Mouse (Mus musculus) natural killer cell, adult 2 months (primary cell): ENCODE measurements around the gene Otub1.

Source experiments
- DNase-seq, 2 experiments: peaks; one replicate each; pipeline ENCODE4 v3.0.0; 2022; ENCODE audit warnings: low spot score in 2 of 2

Gene Otub1

DNA sequence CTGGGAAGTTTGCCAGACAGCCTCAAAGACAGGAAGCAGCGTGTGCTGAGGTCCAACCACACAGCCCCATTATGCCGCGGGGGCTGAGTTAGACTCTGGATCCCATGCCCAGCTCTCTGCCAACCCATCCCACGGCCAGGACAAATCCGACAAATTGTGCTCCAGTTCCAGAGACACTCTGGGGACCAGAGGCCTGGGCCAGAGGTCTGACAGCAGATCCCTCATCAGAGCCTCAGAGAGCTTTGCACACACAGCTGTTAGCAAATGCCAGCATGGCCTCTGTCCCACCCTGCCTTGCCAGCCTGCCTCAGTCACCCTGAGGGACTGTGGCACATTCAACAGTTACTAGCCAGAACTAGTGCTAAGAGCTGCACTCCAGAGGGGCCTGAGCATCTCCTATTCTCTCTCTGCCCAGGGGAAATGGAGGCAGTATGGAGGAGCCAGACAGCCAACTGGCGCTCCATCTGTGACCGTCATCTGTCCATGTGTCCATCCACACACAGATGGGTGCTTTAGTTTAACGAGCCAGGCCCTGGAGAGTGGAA, 57.5 kb downstream of the Otub1 start:
- DNase-seq, result no peak
